14 mouse cellular contexts compared by ENCODE assay signal in the genomic region with DNA sequence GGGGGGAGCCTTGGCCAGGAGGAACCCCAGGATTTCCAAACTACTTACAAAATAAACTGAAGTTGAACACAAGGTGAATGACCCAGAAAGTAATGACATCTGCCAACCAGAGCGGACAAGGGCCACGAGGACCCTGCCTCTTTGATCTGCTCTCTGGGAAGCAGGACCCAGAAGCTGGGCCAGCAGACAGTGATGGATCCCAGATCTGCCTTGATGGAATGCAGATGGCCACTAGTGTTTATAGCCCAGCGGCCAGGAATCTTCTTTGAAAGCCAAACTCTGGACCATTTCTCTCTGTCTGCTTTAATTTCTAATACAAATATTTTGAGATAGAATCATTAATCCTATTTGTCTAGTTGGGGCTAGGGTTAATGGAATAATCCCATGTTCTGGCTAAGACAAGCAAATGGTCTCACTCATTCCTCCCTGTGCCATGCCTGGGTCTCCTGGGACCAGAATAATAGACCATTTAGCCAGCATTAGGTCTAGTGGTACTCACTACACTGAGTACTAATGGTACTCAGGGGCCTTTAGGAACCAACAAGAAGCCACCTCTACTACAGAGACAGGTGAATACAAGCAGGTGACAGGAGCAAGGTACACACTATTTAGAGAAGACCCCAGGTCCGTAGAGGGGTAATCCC.
DNase-seq lines count a peak whose midpoint lies in the region; ATAC-seq lines count a peak whose summit lies in the region.
"Had no signal": no experiment of that assay in that cellular context is flagged by ENCODE, and none has a peak within 500 bp of the region (broad histone marks: within the 10 kb centered on the region; RNA-seq: fewer than 3 reads in every experiment).

No protein-coding gene starts in this region.

- H3K27ac ChIP-seq in limb, embryonic 11.5 days (replicated peaks; ENCODE audit: low read depth, low read length): no peak overlapping the region
- H3K27ac ChIP-seq in neural tube, embryonic 11.5 days (ENCODE audit: low read depth, low read length): no peak overlapping the region
- H3K27ac ChIP-seq in heart, embryonic 12.5 days (ENCODE audit: poor library complexity, severe bottlenecking): no peak overlapping the region
- H3K27ac ChIP-seq: limb, embryonic 13.5 days had no signal

- ATAC-seq in limb, embryonic 11.5 days (ENCODE audit: insufficient number of reproducible peaks, low FRiP score, low TSS enrichment, low read depth): no peak
- no peak for ATAC-seq in neural tube, embryonic 11.5 days (ENCODE audit: insufficient read depth, low FRiP score, low TSS enrichment)
- no peak for ATAC-seq in heart, embryonic 12.5 days (ENCODE audit: insufficient number of reproducible peaks, low FRiP score)
- ATAC-seq: inflammation-experienced regulatory T-cells, adult 6 months had no signal

- H3K4me2 ChIP-seq in limb, embryonic 11.5 days (ENCODE audit: low read depth, severe bottlenecking): no peak overlapping the region
- H3K4me2 ChIP-seq in neural tube, embryonic 11.5 days (ENCODE audit: low read depth): no peak overlapping the region
- no peak overlapping the region for H3K4me2 ChIP-seq in heart, embryonic 12.5 days
- H3K4me2 ChIP-seq: limb, embryonic 13.5 days had no signal

- no peaks in the 10 kb centered on the region for H3K36me3 ChIP-seq in limb, embryonic 11.5 days (ENCODE audit: control insufficient read depth, insufficient read depth, low read length)
- H3K36me3 ChIP-seq in neural tube, embryonic 11.5 days (ENCODE audit: control insufficient read depth, insufficient read depth, low read length): no peaks in the 10 kb centered on the region
- no peaks in the 10 kb centered on the region for H3K36me3 ChIP-seq in heart, embryonic 12.5 days
- H3K36me3 ChIP-seq: limb, embryonic 13.5 days had no signal

- no peaks in the 10 kb centered on the region for H3K9me3 ChIP-seq in limb, embryonic 11.5 days (ENCODE audit: control insufficient read depth, low read length)
- H3K9me3 ChIP-seq in neural tube, embryonic 11.5 days (ENCODE audit: control insufficient read depth, low read length): no peaks in the 10 kb centered on the region
- H3K9me3 ChIP-seq in heart, embryonic 12.5 days (replicated peaks): peaks cover 9% of the 10 kb centered on the region; the same call in 1 of the 2 replicates
- H3K9me3 ChIP-seq: limb, embryonic 13.5 days had no signal

- WGBS in limb, embryonic 11.5 days: 33% methylated on average over 4 of the region's 4 CpGs
- 61% methylated on average over 4 of the region's 4 CpGs for WGBS in neural tube, embryonic 11.5 days
- 41% methylated on average over 4 of the region's 4 CpGs for WGBS in heart, embryonic 12.5 days

- H3K4me3 ChIP-seq in limb, embryonic 11.5 days (ENCODE audit: low read depth, low read length): no peak overlapping the region
- H3K4me3 ChIP-seq in neural tube, embryonic 11.5 days (ENCODE audit: low read depth, low read length): no peak overlapping the region
- H3K4me3 ChIP-seq in heart, embryonic 12.5 days: no peak overlapping the region
- H3K4me3 ChIP-seq: limb, embryonic 13.5 days; megakaryocyte, embryonic 14.5 days; myocyte had no signal

- no peak overlapping the region for H3K9ac ChIP-seq in limb, embryonic 11.5 days (ENCODE audit: low read length)
- no peak overlapping the region for H3K9ac ChIP-seq in neural tube, embryonic 11.5 days (ENCODE audit: low read length)
- no peak overlapping the region for H3K9ac ChIP-seq in heart, embryonic 12.5 days
- H3K9ac ChIP-seq: limb, embryonic 13.5 days had no signal

- H3K27me3 ChIP-seq in limb, embryonic 11.5 days (ENCODE audit: control insufficient read depth, insufficient read depth, low read length): no peaks in the 10 kb centered on the region
- no peaks in the 10 kb centered on the region for H3K27me3 ChIP-seq in neural tube, embryonic 11.5 days (ENCODE audit: control insufficient read depth, insufficient read depth, low read length)
- H3K27me3 ChIP-seq in heart, embryonic 12.5 days (replicated peaks): no peaks in the 10 kb centered on the region
- H3K27me3 ChIP-seq: limb, embryonic 13.5 days had no signal

- peak; percentile 58 for DNase-seq in kidney, postnatal 10 days
- no peak for DNase-seq in kidney, adult 9 months
- DNase-seq in embryo, embryonic 10.5 days (ENCODE audit: low spot score): peak; percentile 65
- peak; percentile 43 for DNase-seq in limb, embryonic 11.5 days (ENCODE audit: low spot score)
- peak; percentile 21 for DNase-seq in neural tube, embryonic 11.5 days (ENCODE audit: low spot score)
- no peak for DNase-seq in left cerebral cortex, adult 8-10 months (ENCODE audit: low spot score in 2 of 2)
- DNase-seq in adrenal gland, adult 18-20 months (ENCODE audit: low spot score in 2 of 2): no peak
- DNase-seq: cerebellum, adult 11 months; heart, postnatal 36 days had no signal

- peaks cover 1% of the 10 kb centered on the region; the same call in 1 of the 2 replicates for H3K4me1 ChIP-seq in limb, embryonic 11.5 days (ENCODE audit: control insufficient read depth, insufficient read depth, low read length)
- no peaks in the 10 kb centered on the region for H3K4me1 ChIP-seq in neural tube, embryonic 11.5 days (ENCODE audit: control insufficient read depth, insufficient read depth, low read length)
- peaks cover 4% of the 10 kb centered on the region for H3K4me1 ChIP-seq in heart, embryonic 12.5 days (replicated peaks)
- H3K4me1 ChIP-seq: megakaryocyte, embryonic 14.5 days had no signal

Comparison
In these comparisons a context has a peak if more than half of its experiments do, and no peak if none do; other contexts are left out.
1. DNase-seq: peak in kidney, postnatal 10 days (single experiment), embryo, embryonic 10.5 days (single experiment), limb, embryonic 11.5 days (single experiment) and neural tube, embryonic 11.5 days (single experiment); none in kidney, adult 9 months (single experiment), left cerebral cortex, adult 8-10 months (0 of 2) and adrenal gland, adult 18-20 months (0 of 2).